Mouse (Mus musculus) MEL (cell line): ENCODE data around the gene Olfr323. TPM values are rescaled to one million over a fixed set of nuclear protein-coding genes. Genes with fewer than 3 reads are reported as not detected.

ENCODE experiments used
- DNase-seq: peaks from one replicate; pipeline ENCODE4 v3.0.0; 2011; ENCODE audit warnings: low read depth, low spot score
- H3K27ac ChIP-seq: 2 replicates; pipeline ENCODE4 v1.5.1; 2012; ENCODE audit warnings: low read depth, mild to moderate bottlenecking, control low read depth, low read length, moderate library complexity; ENCODE audit not compliant: control insufficient read depth
- H3K27me3 ChIP-seq, 2 experiments: fragments of 150-350 bp in 1 of 2; sonication (generic) in 1 of 2; 2 replicates each; pipeline ENCODE4 v1.6.1; 2012; ENCODE audit warnings: low read length in 2 of 2, mild to moderate bottlenecking in 2 of 2, improper control_type of control experiment in 1 of 2, moderate library complexity in 1 of 2; ENCODE audit not compliant: insufficient read depth in 2 of 2, control insufficient read depth in 1 of 2
- H3K36me3 ChIP-seq, 2 experiments: 2 replicates each; pipeline ENCODE4 v1.6.1; 2012 to 2014; ENCODE audit warnings: low read length in 2 of 2, improper control_type of control experiment in 1 of 2, inconsistent platforms in 1 of 2, mild to moderate bottlenecking in 1 of 2; ENCODE audit not compliant: insufficient read depth in 2 of 2, control insufficient read depth in 1 of 2
- H3K4me1 ChIP-seq, 2 experiments: fragments of 150-350 bp in 1 of 2; sonication (generic) in 1 of 2; 2 replicates each; pipeline ENCODE4 v1.6.1; 2012; ENCODE audit warnings: low read length in 2 of 2, improper control_type of control experiment in 1 of 2, mild to moderate bottlenecking in 1 of 2; ENCODE audit not compliant: insufficient read depth in 2 of 2, control insufficient read depth in 1 of 2
- H3K4me3 ChIP-seq, 2 experiments: fragments of 150-350 bp in 1 of 2; sonication (generic) in 1 of 2; 2 replicates each; pipeline ENCODE4 v1.5.1; 2012; ENCODE audit warnings: low read depth in 2 of 2, low read length in 2 of 2, mild to moderate bottlenecking in 2 of 2, moderate library complexity in 2 of 2, control low read depth in 1 of 2, improper control_type of control experiment in 1 of 2; ENCODE audit not compliant: control insufficient read depth in 1 of 2, insufficient read depth in 1 of 2
- H3K79me2 ChIP-seq: 2 replicates; pipeline ENCODE4 v1.6.1; 2012; ENCODE audit warnings: mild to moderate bottlenecking, low read length, moderate library complexity; ENCODE audit not compliant: control insufficient read depth, poor library complexity, insufficient read depth
- H3K9ac ChIP-seq: 2 replicates; pipeline ENCODE4 v1.6.1; 2012; ENCODE audit warnings: low read depth, mild to moderate bottlenecking, control low read depth, low read length, moderate library complexity; ENCODE audit not compliant: control insufficient read depth, poor library complexity, severe bottlenecking
- H3K9me3 ChIP-seq: fragments of 150-350 bp; sonication (generic); replicated peaks from 2 replicates; pipeline ENCODE4 v1.6.1; 2012; ENCODE audit warnings: mild to moderate bottlenecking, low read length, improper control_type of control experiment, moderate library complexity; ENCODE audit not compliant: insufficient read depth
- CHD1 ChIP-seq: IDR thresholded peaks from 2 replicates; pipeline ENCODE4 v1.6.1; 2012; ENCODE audit warnings: low read depth, mild to moderate bottlenecking, inconsistent platforms, low read length, improper control_type of control experiment
- CTCF ChIP-seq, 3 experiments: IDR thresholded peaks in 2 of 3; conservative IDR thresholded peaks in 1 of 3; 2 replicates each; pipeline ENCODE4 v1.5.1; 2011 to 2012; ENCODE audit warnings: low read length in 3 of 3, low read depth in 2 of 3, mild to moderate bottlenecking in 2 of 3, improper control_type of control experiment in 1 of 3, inconsistent platforms in 1 of 3, mixed read lengths in 1 of 3, moderate library complexity in 1 of 3; ENCODE audit not compliant: control insufficient read depth in 1 of 3, insufficient read depth in 1 of 3, poor library complexity in 1 of 3, severe bottlenecking in 1 of 3
- ELF1 ChIP-seq: IDR thresholded peaks from 2 replicates; pipeline ENCODE4 v1.6.1; 2014; ENCODE audit warnings: low read depth, mild to moderate bottlenecking, inconsistent platforms, low read length, improper control_type of control experiment, moderate library complexity
- EP300 ChIP-seq, 2 experiments: IDR thresholded peaks; 2 replicates each; pipeline ENCODE4 v1.6.1; 2011; ENCODE audit warnings: improper control_type of control experiment in 2 of 2, low read length in 2 of 2, low read depth in 1 of 2, mild to moderate bottlenecking in 1 of 2
- ETS1 ChIP-seq: IDR thresholded peaks from 2 replicates; pipeline ENCODE4 v1.6.1; 2012; ENCODE audit warnings: low read depth, mild to moderate bottlenecking, inconsistent platforms, low read length, improper control_type of control experiment, moderate library complexity
- HCFC1 ChIP-seq: IDR thresholded peaks from 2 replicates; pipeline ENCODE4 v1.6.1; 2012; ENCODE audit warnings: low read depth, mild to moderate bottlenecking, inconsistent platforms, low read length, improper control_type of control experiment, moderate library complexity
- JUND ChIP-seq: IDR thresholded peaks from 2 replicates; pipeline ENCODE4 v1.6.1; 2011; ENCODE audit warnings: low read depth, mild to moderate bottlenecking, improper control_type of control experiment, low read length
- MAFK ChIP-seq: IDR thresholded peaks from 2 replicates; pipeline ENCODE4 v1.6.1; 2011; ENCODE audit warnings: low read depth, mild to moderate bottlenecking, low read length, improper control_type of control experiment, borderline replicate concordance
- MEF2A ChIP-seq: IDR thresholded peaks from 2 replicates; pipeline ENCODE4 v1.6.1; 2014; ENCODE audit warnings: low read depth, mild to moderate bottlenecking, inconsistent platforms, low read length, improper control_type of control experiment; ENCODE audit not compliant: poor library complexity, insufficient replicate concordance, severe bottlenecking; ENCODE audit errors: extremely low read depth
- POLR2AphosphoS2 ChIP-seq: IDR thresholded peaks from 2 replicates; pipeline ENCODE4 v1.6.1; 2011; ENCODE audit warnings: low read length, improper control_type of control experiment
- RCOR1 ChIP-seq: IDR thresholded peaks from 2 replicates; pipeline ENCODE4 v1.6.1; 2012; ENCODE audit warnings: low read depth, mild to moderate bottlenecking, inconsistent platforms, low read length, improper control_type of control experiment
- SIN3A ChIP-seq: IDR thresholded peaks from 2 replicates; pipeline ENCODE4 v1.6.1; 2012; ENCODE audit warnings: low read length, improper control_type of control experiment, inconsistent platforms
- UBTF ChIP-seq: IDR thresholded peaks from 2 replicates; pipeline ENCODE4 v1.6.1; 2012; ENCODE audit warnings: low read depth, mild to moderate bottlenecking, inconsistent platforms, low read length, improper control_type of control experiment, moderate library complexity, borderline replicate concordance; ENCODE audit not compliant: insufficient read depth
- USF1 ChIP-seq: IDR thresholded peaks from 2 replicates; pipeline ENCODE4 v1.6.1; 2014; ENCODE audit warnings: low read depth, mild to moderate bottlenecking, inconsistent platforms, low read length, improper control_type of control experiment, moderate library complexity
- ZC3H11A ChIP-seq: IDR thresholded peaks from 2 replicates; pipeline ENCODE4 v1.6.1; 2012; ENCODE audit warnings: low read depth, mild to moderate bottlenecking, inconsistent platforms, low read length, improper control_type of control experiment
- ZMIZ1 ChIP-seq: IDR thresholded peaks from 2 replicates; pipeline ENCODE4 v1.6.1; 2012; ENCODE audit warnings: low read depth, mild to moderate bottlenecking, inconsistent platforms, low read length, improper control_type of control experiment, moderate library complexity
- ZNF384 ChIP-seq: IDR thresholded peaks from 2 replicates; pipeline ENCODE4 v1.6.1; 2012; ENCODE audit warnings: low read depth, mild to moderate bottlenecking, inconsistent platforms, low read length, improper control_type of control experiment
- polyA plus RNA-seq, 2 experiments: library from polyadenylated mRNA; stranded (reverse) in 1 of 2; unstranded in 1 of 2; fragments of >175 nt in 1 of 2; fragments of >200 nt in 1 of 2; gene quantifications; 2 replicates each; pipeline versions ENCODE4 v1.2.1 to v1.2.4; 2012; ENCODE audit warnings: low replicate concordance in 2 of 2, low read depth in 1 of 2; ENCODE audit not compliant: insufficient read length in 2 of 2, insufficient read depth in 1 of 2, missing spikeins in 1 of 2
- total RNA-seq: library from RNA; depleted of rRNA; stranded (reverse); fragments of 300-350 nt; gene quantifications from 2 replicates; pipeline ENCODE4 v1.2.3, GENCODE M21; 2012

The Olfr323 gene
- total and polyA plus RNA-seq, 3 experiments = not detected

GRCm38 (mm10) chr11:58607030-58607429 is 23.3 kb downstream of the Olfr323 start:
- H3K9me3 ChIP-seq = no peaks in the 10 kb centered on the region
- H3K27me3 ChIP-seq = peaks cover 0 to 2% of the 10 kb centered on the region in 2 experiments; a peak in 2 of 4 replicates
- TF ChIP-seq UBTF (no peak), SIN3A (no peak), HCFC1 (no peak), RCOR1 (no peak), MEF2A (no peak), MAFK (no peak), CHD1 (no peak), POLR2AphosphoS2 (no peak), ZNF384 (no peak), CTCF (IDR thresholded peaks at IDR 0.05 in 2 of 3, conservative IDR thresholded peaks at IDR 0.05 in 1 of 3; ENCODE audit: control insufficient read depth in 1 of 3, insufficient read depth in 1 of 3, low read depth in 2 of 3, low read length in 3 of 3, poor library complexity in 1 of 3, severe bottlenecking in 1 of 3) (no peak), ZMIZ1 (no peak), ETS1 (no peak), ZC3H11A (no peak), USF1 (no peak), ELF1 (no peak), EP300 (IDR thresholded peaks at IDR 0.05; ENCODE audit: low read depth in 1 of 2, low read length in 2 of 2) (no peak)
- no peak for DNase-seq
- no peak overlapping the region for H3K9ac ChIP-seq
- H3K4me1 ChIP-seq = peaks cover 2 to 9% of the 10 kb centered on the region in 2 experiments; a peak in 1 of 4 replicates
- H3K36me3 ChIP-seq = peaks cover 0 to 5% of the 10 kb centered on the region in 2 experiments; a peak in 2 of 4 replicates
- no peak overlapping the region for H3K4me3 ChIP-seq
- no peaks in the 10 kb centered on the region for H3K79me2 ChIP-seq
- no peak overlapping the region for H3K27ac ChIP-seq

GRCm38 (mm10) chr11:58606177-58606919 is 24.0 kb downstream of the Olfr323 start:
- H3K9me3 ChIP-seq = no peaks in the 10 kb centered on the region
- peaks cover 0 to 5% of the 10 kb centered on the region in 2 experiments; a peak in 2 of 4 replicates for H3K36me3 ChIP-seq
- no peak overlapping the region for H3K27ac ChIP-seq
- H3K79me2 ChIP-seq = no peaks in the 10 kb centered on the region
- H3K9ac ChIP-seq = no peak overlapping the region
- DNase-seq = peak; percentile 12
- TF ChIP-seq JUND = no peak
- peak; percentile 51 for TF ChIP-seq ETS1
- peaks cover 2 to 9% of the 10 kb centered on the region in 2 experiments; a peak in 1 of 4 replicates for H3K4me1 ChIP-seq
- peaks cover 0 to 3% of the 10 kb centered on the region in 2 experiments; a peak in 3 of 4 replicates for H3K27me3 ChIP-seq
- no peak overlapping the region for H3K4me3 ChIP-seq
